ENCODE assay signal across 22 mouse cellular contexts in the genomic region with DNA sequence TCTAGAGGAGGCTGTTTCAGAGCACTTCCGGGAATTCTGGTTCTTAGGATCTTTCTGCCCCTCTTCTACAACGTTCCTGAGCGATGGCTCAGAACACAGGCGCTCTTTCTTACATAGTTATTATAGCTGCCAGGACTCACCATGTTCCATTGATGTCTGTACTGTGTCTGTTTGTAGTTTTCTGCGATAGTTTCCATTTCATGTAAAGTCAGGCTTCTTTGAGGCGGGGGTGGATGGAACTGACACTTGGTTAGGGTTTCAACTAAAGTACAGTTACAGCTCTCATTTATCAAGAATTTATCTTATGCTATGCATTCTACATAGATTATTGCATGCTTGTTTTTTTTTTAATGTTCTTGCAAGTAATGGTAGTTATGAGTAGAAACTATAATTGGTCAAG.
DNase-seq lines count a peak whose midpoint lies in the region; ATAC-seq lines count a peak whose summit lies in the region.
"Had no signal": no experiment of that assay in that cellular context is flagged by ENCODE, and none has a peak within 500 bp of the region (broad histone marks: within the 10 kb centered on the region; RNA-seq: fewer than 3 reads in every experiment).

No protein-coding gene starts in this region.

- H3K9me3 ChIP-seq in hindbrain, embryonic 14.5 days (ENCODE audit: control insufficient read depth, low read length) = no peaks in the 10 kb centered on the region
- H3K9me3 ChIP-seq: embryonic facial prominence, embryonic 15.5 days; forebrain, embryonic 15.5 days; heart, embryonic 10.5 days; hindbrain, embryonic 13.5 days had no signal

- no peak overlapping the region for H3K4me3 ChIP-seq in hindbrain, embryonic 14.5 days (replicated peaks; ENCODE audit: low read length)
- H3K4me3 ChIP-seq: embryonic facial prominence, embryonic 15.5 days; forebrain, embryonic 15.5 days; heart, embryonic 10.5 days; hindbrain, embryonic 13.5 days had no signal

- intact Hi-C loops in heart, postnatal 36 days (cut with DNase I) = loop anchor here (5.0 kb wide), 1 partner anchor 166 kb away; no protein-coding TSS in a partner anchor

- no peaks in the 10 kb centered on the region for H3K36me3 ChIP-seq in hindbrain, embryonic 14.5 days (replicated peaks; ENCODE audit: control insufficient read depth, insufficient read depth)
- H3K36me3 ChIP-seq: embryonic facial prominence, embryonic 15.5 days; forebrain, embryonic 15.5 days; heart, embryonic 10.5 days; hindbrain, embryonic 13.5 days had no signal

- no peak overlapping the region for H3K4me2 ChIP-seq in hindbrain, embryonic 14.5 days (replicated peaks)
- H3K4me2 ChIP-seq: embryonic facial prominence, embryonic 15.5 days; forebrain, embryonic 15.5 days; hindbrain, embryonic 13.5 days had no signal

- H3K4me1 ChIP-seq in hindbrain, embryonic 14.5 days (replicated peaks; ENCODE audit: control insufficient read depth, insufficient read depth, low read length) = peaks cover 7% of the 10 kb centered on the region; the same call in 1 of the 2 replicates

- 86% methylated on average over 6 of the region's 6 CpGs for WGBS in hindbrain, embryonic 14.5 days

- H3K27me3 ChIP-seq in hindbrain, embryonic 14.5 days (ENCODE audit: control insufficient read depth, insufficient read depth, low read length) = no peaks in the 10 kb centered on the region
- H3K27me3 ChIP-seq: embryonic facial prominence, embryonic 15.5 days; forebrain, embryonic 15.5 days; hindbrain, embryonic 13.5 days; Patski had no signal

- no peak overlapping the region for H3K9ac ChIP-seq in hindbrain, embryonic 14.5 days
- H3K9ac ChIP-seq: embryonic facial prominence, embryonic 15.5 days; forebrain, embryonic 15.5 days; hindbrain, embryonic 13.5 days had no signal

- DNase-seq in heart, adult 11 months = peak; percentile 19
- no peak for DNase-seq in heart, postnatal 36 days
- DNase-seq in induced T-regulatory cell, adult 2 months (ENCODE audit: low read depth) = peak; percentile 51
- DNase-seq in hindbrain, embryonic 14.5 days (ENCODE audit: low spot score) = no peak
- DNase-seq in frontal cortex, postnatal 10 days (ENCODE audit: low spot score in 2 of 2) = no peak
- no peak for DNase-seq in lung, postnatal 36 days
- DNase-seq: adrenal gland, adult 8-10 months; adrenal gland, postnatal 36 days; cerebellum, adult 11 months; cerebellum, adult 8-10 months; cerebellum, postnatal 14 days; embryo, embryonic 11 days; gastrocnemius, postnatal 36 days; heart, adult 18-20 months; heart, postnatal 10 days had no signal

- no peak overlapping the region for H3K27ac ChIP-seq in hindbrain, embryonic 14.5 days
- H3K27ac ChIP-seq: embryonic facial prominence, embryonic 15.5 days; forebrain, embryonic 15.5 days; heart, embryonic 10.5 days; hindbrain, embryonic 13.5 days had no signal

- peak; percentile 56 for ATAC-seq in CD4-positive, CD25-positive, alpha-beta regulatory T cell, adult 4 months
- ATAC-seq in hindbrain, embryonic 14.5 days (ENCODE audit: low FRiP score) = no peak
- ATAC-seq: forebrain, embryonic 15.5 days; intestine, postnatal 0 days; Patski had no signal

Comparison
In these comparisons a context has a peak if more than half of its experiments do, and no peak if none do; other contexts are left out.
1. DNase-seq: peak in heart, adult 11 months (single experiment) and induced T-regulatory cell, adult 2 months (single experiment); none in heart, postnatal 36 days (0 of 2), hindbrain, embryonic 14.5 days (single experiment), frontal cortex, postnatal 10 days (0 of 2) and lung, postnatal 36 days (single experiment).